Mouse (Mus musculus) MEL (cell line): ENCODE data around the gene Cd247. TPM values are rescaled to one million over a fixed set of nuclear protein-coding genes. Genes with fewer than 3 reads are reported as not detected.

Source experiments
- DNase-seq: peaks from one replicate; pipeline ENCODE4 v3.0.0; 2011; ENCODE audit warnings: low read depth, low spot score
- H3K27ac ChIP-seq: 2 replicates; pipeline ENCODE4 v1.5.1; 2012; ENCODE audit warnings: low read depth, mild to moderate bottlenecking, control low read depth, low read length, moderate library complexity; ENCODE audit not compliant: control insufficient read depth
- H3K27me3 ChIP-seq, 2 experiments: fragments of 150-350 bp in 1 of 2; sonication (generic) in 1 of 2; 2 replicates each; pipeline ENCODE4 v1.6.1; 2012; ENCODE audit warnings: low read length in 2 of 2, mild to moderate bottlenecking in 2 of 2, improper control_type of control experiment in 1 of 2, moderate library complexity in 1 of 2; ENCODE audit not compliant: insufficient read depth in 2 of 2, control insufficient read depth in 1 of 2
- H3K36me3 ChIP-seq, 2 experiments: 2 replicates each; pipeline ENCODE4 v1.6.1; 2012 to 2014; ENCODE audit warnings: low read length in 2 of 2, improper control_type of control experiment in 1 of 2, inconsistent platforms in 1 of 2, mild to moderate bottlenecking in 1 of 2; ENCODE audit not compliant: insufficient read depth in 2 of 2, control insufficient read depth in 1 of 2
- H3K4me1 ChIP-seq, 2 experiments: fragments of 150-350 bp in 1 of 2; sonication (generic) in 1 of 2; 2 replicates each; pipeline ENCODE4 v1.6.1; 2012; ENCODE audit warnings: low read length in 2 of 2, improper control_type of control experiment in 1 of 2, mild to moderate bottlenecking in 1 of 2; ENCODE audit not compliant: insufficient read depth in 2 of 2, control insufficient read depth in 1 of 2
- H3K4me3 ChIP-seq, 2 experiments: fragments of 150-350 bp in 1 of 2; sonication (generic) in 1 of 2; 2 replicates each; pipeline ENCODE4 v1.5.1; 2012; ENCODE audit warnings: low read depth in 2 of 2, low read length in 2 of 2, mild to moderate bottlenecking in 2 of 2, moderate library complexity in 2 of 2, control low read depth in 1 of 2, improper control_type of control experiment in 1 of 2; ENCODE audit not compliant: control insufficient read depth in 1 of 2, insufficient read depth in 1 of 2
- H3K79me2 ChIP-seq: 2 replicates; pipeline ENCODE4 v1.6.1; 2012; ENCODE audit warnings: mild to moderate bottlenecking, low read length, moderate library complexity; ENCODE audit not compliant: control insufficient read depth, poor library complexity, insufficient read depth
- H3K9ac ChIP-seq: 2 replicates; pipeline ENCODE4 v1.6.1; 2012; ENCODE audit warnings: low read depth, mild to moderate bottlenecking, control low read depth, low read length, moderate library complexity; ENCODE audit not compliant: control insufficient read depth, poor library complexity, severe bottlenecking
- H3K9me3 ChIP-seq: fragments of 150-350 bp; sonication (generic); replicated peaks from 2 replicates; pipeline ENCODE4 v1.6.1; 2012; ENCODE audit warnings: mild to moderate bottlenecking, low read length, improper control_type of control experiment, moderate library complexity; ENCODE audit not compliant: insufficient read depth
- BHLHE40 ChIP-seq: IDR thresholded peaks from 2 replicates; pipeline ENCODE4 v1.6.1; 2012; ENCODE audit warnings: low read depth, mild to moderate bottlenecking, inconsistent platforms, low read length, improper control_type of control experiment, borderline replicate concordance
- CHD1 ChIP-seq: IDR thresholded peaks from 2 replicates; pipeline ENCODE4 v1.6.1; 2012; ENCODE audit warnings: low read depth, mild to moderate bottlenecking, inconsistent platforms, low read length, improper control_type of control experiment
- EP300 ChIP-seq, 2 experiments: IDR thresholded peaks; 2 replicates each; pipeline ENCODE4 v1.6.1; 2011; ENCODE audit warnings: improper control_type of control experiment in 2 of 2, low read length in 2 of 2, low read depth in 1 of 2, mild to moderate bottlenecking in 1 of 2
- ETS1 ChIP-seq: IDR thresholded peaks from 2 replicates; pipeline ENCODE4 v1.6.1; 2012; ENCODE audit warnings: low read depth, mild to moderate bottlenecking, inconsistent platforms, low read length, improper control_type of control experiment, moderate library complexity
- GATA1 ChIP-seq: IDR thresholded peaks from 2 replicates; pipeline ENCODE4 v1.6.1; 2011; ENCODE audit warnings: low read depth, low read length, improper control_type of control experiment
- KAT2A ChIP-seq: conservative IDR thresholded peaks from 2 replicates; pipeline ENCODE4 v1.6.1; 2012; ENCODE audit warnings: low read depth, low read length, improper control_type of control experiment, inconsistent platforms
- MAFK ChIP-seq: IDR thresholded peaks from 2 replicates; pipeline ENCODE4 v1.6.1; 2011; ENCODE audit warnings: low read depth, mild to moderate bottlenecking, low read length, improper control_type of control experiment, borderline replicate concordance
- MAZ ChIP-seq: IDR thresholded peaks from 2 replicates; pipeline ENCODE4 v1.6.1; 2012; ENCODE audit warnings: low read depth, mild to moderate bottlenecking, inconsistent platforms, low read length, improper control_type of control experiment
- MXI1 ChIP-seq: IDR thresholded peaks from 2 replicates; pipeline ENCODE4 v1.6.1; 2011; ENCODE audit warnings: mild to moderate bottlenecking, low read depth, low read length, improper control_type of control experiment
- MYB ChIP-seq: IDR thresholded peaks from 2 replicates; pipeline ENCODE4 v1.6.1; 2011; ENCODE audit warnings: mild to moderate bottlenecking, low read depth, low read length, improper control_type of control experiment
- NELFE ChIP-seq: IDR thresholded peaks from 2 replicates; pipeline ENCODE4 v1.6.1; 2011; ENCODE audit warnings: low read depth, low read length, improper control_type of control experiment
- POLR2AphosphoS2 ChIP-seq: IDR thresholded peaks from 2 replicates; pipeline ENCODE4 v1.6.1; 2011; ENCODE audit warnings: low read length, improper control_type of control experiment
- POLR2AphosphoS5 ChIP-seq: IDR thresholded peaks from 2 replicates; pipeline ENCODE4 v1.6.1; 2012; ENCODE audit warnings: low read depth, borderline replicate concordance, mild to moderate bottlenecking, inconsistent platforms, low read length, moderate library complexity, mixed read lengths
- RAD21 ChIP-seq: IDR thresholded peaks from 2 replicates; pipeline ENCODE4 v1.6.1; 2011; ENCODE audit warnings: mild to moderate bottlenecking, low read depth, low read length, improper control_type of control experiment
- SIN3A ChIP-seq: IDR thresholded peaks from 2 replicates; pipeline ENCODE4 v1.6.1; 2012; ENCODE audit warnings: low read length, improper control_type of control experiment, inconsistent platforms
- SMC3 ChIP-seq: IDR thresholded peaks from 2 replicates; pipeline ENCODE4 v1.6.1; 2011; ENCODE audit warnings: low read depth, low read length, improper control_type of control experiment
- TBP ChIP-seq: IDR thresholded peaks from 2 replicates; pipeline ENCODE4 v1.8.0; 2011; ENCODE audit warnings: low read depth, low read length, improper control_type of control experiment
- USF1 ChIP-seq: IDR thresholded peaks from 2 replicates; pipeline ENCODE4 v1.6.1; 2014; ENCODE audit warnings: low read depth, mild to moderate bottlenecking, inconsistent platforms, low read length, improper control_type of control experiment, moderate library complexity
- USF2 ChIP-seq, 2 experiments: IDR thresholded peaks; 2 replicates each; pipeline ENCODE4 v1.6.1; 2011 to 2012; ENCODE audit warnings: improper control_type of control experiment in 2 of 2, low read length in 2 of 2, borderline replicate concordance in 1 of 2, inconsistent platforms in 1 of 2, low read depth in 1 of 2, mild to moderate bottlenecking in 1 of 2; ENCODE audit not compliant: insufficient read depth in 1 of 2
- ZMIZ1 ChIP-seq: IDR thresholded peaks from 2 replicates; pipeline ENCODE4 v1.6.1; 2012; ENCODE audit warnings: low read depth, mild to moderate bottlenecking, inconsistent platforms, low read length, improper control_type of control experiment, moderate library complexity
- ZNF384 ChIP-seq: IDR thresholded peaks from 2 replicates; pipeline ENCODE4 v1.6.1; 2012; ENCODE audit warnings: low read depth, mild to moderate bottlenecking, inconsistent platforms, low read length, improper control_type of control experiment
- polyA plus RNA-seq, 2 experiments: library from polyadenylated mRNA; stranded (reverse) in 1 of 2; unstranded in 1 of 2; fragments of >175 nt in 1 of 2; fragments of >200 nt in 1 of 2; gene quantifications; 2 replicates each; pipeline versions ENCODE4 v1.2.1 to v1.2.4; 2012; ENCODE audit warnings: low replicate concordance in 2 of 2, low read depth in 1 of 2; ENCODE audit not compliant: insufficient read length in 2 of 2, insufficient read depth in 1 of 2, missing spikeins in 1 of 2
- total RNA-seq: library from RNA; depleted of rRNA; stranded (reverse); fragments of 300-350 nt; gene quantifications from 2 replicates; pipeline ENCODE4 v1.2.3, GENCODE M21; 2012

Gene Cd247
- total and polyA plus RNA-seq, 3 experiments = 1.3 to 1.7 TPM; not detected in 1

- Histone ChIP-seq H3K79me2 (no peaks in the 10 kb centered on the region), H3K27me3 (0 out of 4 replicates have a peak, but pooled peaks cover 0 to 2% of the 10 kb centered on the region in 2 experiments), H3K9ac (no peak overlapping the region), H3K27ac (no peak overlapping the region), H3K36me3 (no peaks in the 10 kb centered on the region), H3K4me3 (no peak overlapping the region), H3K4me1 (0 out of 4 replicates have a peak, but pooled peaks cover 0 to 5% of the 10 kb centered on the region in 2 experiments)
- DNase-seq = no peak
- TF ChIP-seq RAD21 = no peak
- TF ChIP-seq, all 39 proteins: peak for 0
- no peaks in the 10 kb centered on the region for H3K9me3 ChIP-seq
Measured at GRCm38 (mm10) chr1:165748053-165748452, 40.4 kb upstream of the Cd247 start.

DNA sequence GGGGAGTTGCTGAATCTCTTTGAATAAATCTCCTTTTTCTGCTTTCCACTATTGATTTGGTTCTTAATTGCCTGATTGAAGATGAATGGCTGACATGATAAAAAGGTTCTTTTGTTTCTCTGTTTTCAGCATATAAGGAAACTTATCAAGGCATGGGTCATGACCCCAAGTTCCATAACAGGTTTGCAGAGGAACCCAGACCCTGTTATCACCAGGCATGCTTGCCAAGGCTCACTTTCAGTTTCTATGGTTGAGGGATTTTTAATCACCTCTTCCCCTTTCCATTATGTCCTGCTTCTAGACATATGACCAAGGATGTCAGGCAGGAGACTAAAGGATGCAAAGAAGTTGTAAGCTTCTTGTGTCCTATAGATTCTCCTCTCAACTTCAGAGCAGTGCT lies 37.3 kb upstream of the Cd247 start:
- Histone ChIP-seq H3K36me3 (no peaks in the 10 kb centered on the region), H3K79me2 (no peaks in the 10 kb centered on the region), H3K27ac (no peak overlapping the region), H3K4me3 (no peak overlapping the region), H3K4me1 (0 out of 4 replicates have a peak, but pooled peaks cover 0 to 5% of the 10 kb centered on the region in 2 experiments), H3K9me3 (no peaks in the 10 kb centered on the region), H3K9ac (no peak overlapping the region), H3K27me3 (0 out of 4 replicates have a peak, but pooled peaks cover 0 to 2% of the 10 kb centered on the region in 2 experiments)
- TF ChIP-seq BHLHE40 (no peak), ZMIZ1 (no peak), POLR2AphosphoS5 (no peak), ZNF384 (no peak), USF2 (IDR thresholded peaks at IDR 0.05; ENCODE audit: borderline replicate concordance in 1 of 2, insufficient read depth in 1 of 2, low read depth in 1 of 2, low read length in 2 of 2) (no peak), MXI1 (no peak), GATA1 (no peak), SMC3 (no peak), POLR2AphosphoS2 (no peak), NELFE (no peak), ETS1 (no peak), MAFK (no peak), TBP (no peak), MYB (no peak), MAZ (no peak), EP300 (IDR thresholded peaks at IDR 0.05; ENCODE audit: low read depth in 1 of 2, low read length in 2 of 2) (no peak), SIN3A (no peak), CHD1 (no peak), KAT2A (no peak), USF1 (no peak)
- no peak for DNase-seq
